Mouse (Mus musculus): Measurements from ENCODE around the gene Hist1h4i. TPM values are rescaled to one million over a fixed set of nuclear protein-coding genes. Genes with fewer than 3 reads are reported as not detected.

Gene Hist1h4i
- 47.7 TPM for total RNA-seq (2023)

GRCm38 (mm10) chr13:22041142-22041536 is at the start of gene Hist1h4i:
Gene Hist1h4i (minus strand): TSS chr13:22041362.

GRCm38 (mm10) chr13:22084140-22084539 is 43.0 kb upstream of the Hist1h4i start, which contains the start of gene Vmn1r188:
Gene Vmn1r188 (plus strand): TSS chr13:22084440.

DNA sequence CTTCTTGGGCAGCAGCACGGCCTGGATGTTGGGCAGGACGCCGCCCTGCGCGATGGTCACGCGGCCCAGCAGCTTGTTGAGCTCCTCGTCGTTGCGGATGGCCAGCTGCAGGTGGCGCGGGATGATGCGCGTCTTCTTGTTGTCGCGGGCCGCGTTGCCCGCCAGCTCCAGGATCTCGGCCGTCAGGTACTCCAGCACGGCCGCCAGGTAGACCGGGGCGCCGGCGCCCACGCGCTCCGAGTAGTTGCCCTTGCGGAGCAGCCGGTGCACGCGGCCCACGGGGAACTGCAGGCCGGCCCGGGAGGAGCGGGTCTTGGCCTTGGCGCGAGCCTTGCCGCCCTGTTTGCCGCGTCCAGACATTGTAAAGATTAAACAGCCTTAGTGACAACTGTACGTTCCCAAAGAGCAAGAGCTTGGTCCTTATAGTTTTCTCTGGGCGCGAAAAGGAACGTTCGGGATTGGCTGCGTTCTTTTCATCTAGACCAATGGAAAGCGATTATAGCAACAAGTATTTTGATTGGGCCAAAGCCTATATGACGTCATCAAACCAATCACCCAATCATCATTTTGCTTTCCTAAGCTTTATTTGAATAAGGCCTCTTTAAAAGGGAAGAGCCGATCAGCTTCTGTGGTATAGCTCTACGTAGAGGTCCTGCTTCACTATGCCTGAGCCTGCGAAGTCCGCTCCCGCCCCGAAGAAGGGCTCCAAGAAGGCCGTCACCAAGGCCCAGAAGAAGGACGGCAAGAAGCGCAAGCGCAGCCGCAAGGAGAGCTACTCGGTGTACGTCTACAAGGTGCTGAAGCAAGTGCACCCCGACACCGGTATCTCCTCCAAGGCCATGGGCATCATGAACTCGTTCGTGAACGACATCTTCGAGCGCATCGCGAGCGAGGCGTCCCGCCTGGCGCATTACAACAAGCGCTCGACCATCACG is 1.7 kb upstream of the Hist1h4i start, which contains the start of the genes Hist1h2ag and Hist1h2bj:
Gene Hist1h2ag (minus strand): TSS at position 377 of the 935 bp plus-strand sequence.
Gene Hist1h2bj (plus strand): TSS at position 647 of the 935 bp plus-strand sequence.

GRCm38 (mm10) chr13:22035267-22036148 is 5.7 kb downstream of the Hist1h4i start, which contains the start of the genes Hist1h2ah and Hist1h2bk:
Gene Hist1h2ah (minus strand): TSS chr13:22035568.
Gene Hist1h2bk (plus strand): TSS chr13:22035870.

GRCm38 (mm10) chr13:22009642-22010041 is 31.5 kb downstream of the Hist1h4i start, which contains the start of gene Prss16:
Gene Prss16 (minus strand): TSS chr13:22009742.

Other genes with a start within 250 kb of the Hist1h4i start
- gene Hist1h2bq, start 231.2 kb downstream of the Hist1h4i start, total RNA-seq (2023), result 49.3 TPM
- 110 TPM for gene Hist1h2ao, start 230.9 kb downstream of the Hist1h4i start, total RNA-seq (2023)
- gene Hist1h4m, start 229.6 kb downstream of the Hist1h4i start, total RNA-seq (2023), result 248 TPM
- 35.4 TPM for gene Hist1h4n, start 209.2 kb downstream of the Hist1h4i start, total RNA-seq (2023)
- 30.3 TPM for gene Hist1h2ap, start 207.9 kb downstream of the Hist1h4i start, total RNA-seq (2023)
- gene Hist1h2br, start 207.6 kb downstream of the Hist1h4i start, total RNA-seq (2023), result 48.4 TPM
- gene Zfp184, start 96.3 kb downstream of the Hist1h4i start, total RNA-seq (2023), result 0.71 TPM
- not detected for gene Pom121l2, start 60.2 kb downstream of the Hist1h4i start, total RNA-seq (2023)
- gene Prss16, start 31.6 kb downstream of the Hist1h4i start, total RNA-seq (2023), result 0.65 TPM
- gene Hist1h2ah, start 5.8 kb downstream of the Hist1h4i start, total RNA-seq (2023), result 25.1 TPM
- 16.7 TPM for gene Hist1h2bk, start 5.5 kb downstream of the Hist1h4i start, total RNA-seq (2023)
- gene Hist1h2ag, start 1.6 kb upstream of the Hist1h4i start, total RNA-seq (2023), result not detected
- gene Hist1h2bj, start 1.9 kb upstream of the Hist1h4i start, total RNA-seq (2023), result 18.5 TPM
- not detected for gene Vmn1r188, start 43.1 kb upstream of the Hist1h4i start, total RNA-seq (2023)
- gene Vmn1r189, start 64.5 kb upstream of the Hist1h4i start, total RNA-seq (2023), result not detected
- gene Vmn1r191, start 142.6 kb upstream of the Hist1h4i start, total RNA-seq (2023), result not detected
- gene Vmn1r192, start 149.8 kb upstream of the Hist1h4i start, total RNA-seq (2023), result not detected
- not detected for gene Vmn1r193, start 181.8 kb upstream of the Hist1h4i start, total RNA-seq (2023)
- not detected for gene Vmn1r194, start 202.9 kb upstream of the Hist1h4i start, total RNA-seq (2023)
- gene Vmn1r195, start 229.2 kb upstream of the Hist1h4i start, total RNA-seq (2023), result not detected
- gene Vmn1r196, start 248.6 kb upstream of the Hist1h4i start, total RNA-seq (2023), result not detected

All from CD4-positive naive resting alpha-beta T cell, adult 57 days (primary cell).